Mouse (Mus musculus): ENCODE data around the gene Tbx21.

Tbx21 gene

DNA sequence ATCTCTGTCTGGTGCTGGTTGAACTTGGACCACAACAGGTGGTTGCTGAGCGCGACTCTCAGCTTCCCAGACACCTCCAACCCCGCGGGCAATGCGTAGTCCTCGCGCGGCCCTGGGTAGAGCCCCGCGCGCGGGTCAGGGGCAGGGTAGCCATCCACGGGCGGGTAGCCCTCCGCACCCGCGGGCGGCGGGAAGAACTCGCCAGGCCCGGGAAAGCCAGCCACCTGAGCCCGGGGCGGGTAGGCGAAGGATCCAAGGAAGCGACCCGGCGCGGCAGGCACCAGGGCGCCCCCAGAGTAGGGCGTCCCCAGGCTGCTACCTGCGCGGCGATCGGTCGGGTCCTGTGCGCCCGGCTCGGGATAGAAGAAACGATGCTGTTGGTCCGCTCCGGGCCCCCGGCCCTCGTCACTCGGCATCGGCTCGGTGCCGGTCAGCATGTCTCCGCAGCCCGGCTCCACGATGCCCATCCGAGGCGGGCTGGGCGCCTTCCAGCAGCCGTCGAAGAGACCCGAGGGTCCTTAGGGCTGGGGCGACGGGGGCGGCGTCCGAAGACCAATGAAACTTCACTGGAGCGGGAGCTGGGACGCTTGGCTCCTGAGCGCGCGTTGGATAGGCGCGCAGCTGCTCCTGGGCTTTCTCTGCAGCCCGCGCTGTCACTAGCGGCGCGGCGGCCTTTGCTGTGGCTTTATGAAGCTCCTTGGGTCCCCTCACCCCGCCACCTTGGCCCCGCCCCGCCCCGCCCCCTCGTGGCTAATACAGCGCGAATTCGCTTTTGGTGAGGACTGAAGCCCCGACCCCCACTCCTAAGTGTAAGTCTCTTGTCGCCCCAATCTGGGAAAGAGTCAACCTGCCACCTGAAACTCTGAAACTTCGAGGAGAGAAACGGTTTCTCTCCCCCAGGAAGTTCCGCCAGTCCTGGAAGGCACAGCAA, at the start of gene Tbx21:
Gene Tbx21, minus strand, starts transcription at position 661 of the 931 bp plus-strand sequence.
- DNase-seq (ENCODE audit: low spot score), result peak; percentile 44

DNA sequence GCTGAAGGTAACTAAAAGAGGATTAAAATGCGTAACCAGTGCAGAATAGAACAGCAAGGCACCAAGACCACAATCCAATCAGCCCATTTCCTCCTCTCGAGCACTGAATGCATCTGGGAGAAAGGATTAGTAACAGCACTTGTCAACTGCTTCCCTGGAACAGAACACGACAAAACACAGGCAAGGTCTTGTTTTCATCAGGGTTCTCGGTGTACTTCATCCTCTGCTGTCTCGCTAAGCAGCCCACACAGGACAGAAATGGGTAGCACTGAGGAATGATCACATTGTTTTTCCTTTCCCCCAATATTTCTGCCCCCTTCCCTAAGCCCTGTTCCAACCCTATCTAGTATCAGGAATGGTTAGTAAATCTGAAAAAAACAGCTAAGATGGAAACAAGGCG, 45.2 kb upstream of the Tbx21 start:
- no peak for DNase-seq (ENCODE audit: low spot score)

DNA sequence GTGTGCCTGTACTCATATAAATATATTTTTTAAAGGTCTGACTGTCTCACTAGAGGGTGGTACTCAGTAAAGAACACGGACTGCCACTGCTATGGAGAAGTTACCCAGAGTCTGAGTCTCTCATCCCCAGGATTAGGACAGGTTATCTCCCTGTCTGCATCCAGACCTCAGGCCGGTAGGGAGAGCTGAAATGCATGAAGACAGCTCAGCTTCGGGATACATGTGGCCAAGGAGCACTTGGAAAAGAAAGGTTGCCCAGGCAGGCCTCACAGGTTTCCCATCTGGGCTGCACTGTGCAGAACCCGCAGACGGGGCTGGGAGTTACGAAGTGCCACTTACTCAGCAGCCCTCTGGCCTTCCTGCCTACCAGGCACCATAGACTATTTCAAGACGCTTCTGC, 41.9 kb upstream of the Tbx21 start:
- no peak for DNase-seq (ENCODE audit: low spot score)

DNA sequence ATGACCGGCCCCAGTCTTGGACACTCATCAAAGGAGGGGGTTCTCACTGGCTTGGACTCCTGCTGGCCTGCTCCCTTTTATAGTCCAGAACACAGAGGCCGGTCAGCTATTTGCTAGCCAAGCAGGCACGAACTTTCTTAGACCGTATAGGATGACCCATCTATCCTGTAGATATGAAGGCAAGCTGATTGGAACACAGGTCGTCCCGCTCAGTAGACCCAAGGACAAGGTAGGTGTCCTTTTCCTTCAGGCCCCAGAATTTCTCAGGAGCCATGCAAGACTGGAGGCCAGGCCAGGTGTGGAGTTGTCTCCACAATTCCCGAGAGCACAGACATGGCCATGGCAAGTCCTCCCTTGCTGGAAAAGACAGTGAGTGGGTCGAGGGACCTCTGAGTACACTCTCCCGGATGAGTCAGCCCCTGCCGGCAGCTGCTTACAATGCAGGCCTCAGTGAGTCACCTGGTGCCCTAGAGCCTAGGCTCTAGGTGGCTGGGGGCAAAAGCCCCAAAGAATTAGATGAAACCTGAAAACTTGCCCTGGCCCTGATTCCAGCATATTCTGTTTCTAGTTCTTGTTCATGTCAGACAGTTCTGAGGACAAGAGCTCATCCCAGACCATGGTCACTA, 37.6 kb upstream of the Tbx21 start:
- no peak for DNase-seq (ENCODE audit: low spot score)

DNA sequence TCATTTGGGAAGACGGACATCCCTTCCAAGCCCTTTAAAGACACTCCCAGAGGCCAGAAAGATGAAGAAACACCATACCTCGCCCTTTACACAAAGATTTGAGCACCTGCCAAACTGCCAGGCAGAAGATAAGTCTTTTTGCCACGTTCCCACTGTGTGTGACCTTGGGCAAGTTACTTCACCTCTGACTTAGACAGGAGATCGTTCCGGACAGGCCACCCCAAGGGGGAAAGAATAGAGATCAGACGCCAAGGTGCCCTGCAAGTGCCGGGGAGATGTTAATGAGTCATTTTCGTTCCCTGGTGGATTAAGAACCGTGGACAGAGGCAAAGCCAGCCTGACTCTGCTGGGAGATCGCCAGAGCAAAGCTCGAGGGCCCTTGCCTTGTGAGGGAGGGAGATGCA, 36.9 kb upstream of the Tbx21 start:
- peak; percentile 66 for DNase-seq (ENCODE audit: low spot score)

DNA sequence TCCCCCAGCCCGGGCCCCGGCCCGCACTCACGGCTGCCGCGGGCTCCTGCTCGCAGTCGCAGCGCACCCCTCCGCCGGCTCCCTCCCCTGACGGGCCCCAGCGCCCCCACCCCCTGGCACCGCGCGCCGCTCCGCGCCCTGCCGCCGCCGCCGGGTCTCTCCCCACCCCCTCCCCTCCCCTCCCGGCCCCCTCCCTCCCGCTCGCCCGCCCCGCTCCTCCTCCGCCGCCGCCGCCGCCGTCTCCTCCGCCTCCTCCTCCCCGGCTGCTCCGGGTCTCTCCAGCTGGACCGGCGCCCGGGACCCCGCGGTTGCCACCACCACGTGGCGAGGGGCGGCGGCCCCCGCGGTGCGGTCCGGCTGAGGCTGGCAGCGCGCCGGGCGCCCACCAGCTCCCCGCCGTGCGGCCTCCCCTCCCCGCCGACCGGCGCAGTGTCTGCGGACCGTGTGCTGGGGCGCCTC, 36.2 kb upstream of the Tbx21 start, which contains the start of gene Tbkbp1:
Gene Tbkbp1, minus strand, starts transcription at position 153 of the 459 bp plus-strand sequence.
- DNase-seq (ENCODE audit: low spot score), result peak; percentile 78

DNA sequence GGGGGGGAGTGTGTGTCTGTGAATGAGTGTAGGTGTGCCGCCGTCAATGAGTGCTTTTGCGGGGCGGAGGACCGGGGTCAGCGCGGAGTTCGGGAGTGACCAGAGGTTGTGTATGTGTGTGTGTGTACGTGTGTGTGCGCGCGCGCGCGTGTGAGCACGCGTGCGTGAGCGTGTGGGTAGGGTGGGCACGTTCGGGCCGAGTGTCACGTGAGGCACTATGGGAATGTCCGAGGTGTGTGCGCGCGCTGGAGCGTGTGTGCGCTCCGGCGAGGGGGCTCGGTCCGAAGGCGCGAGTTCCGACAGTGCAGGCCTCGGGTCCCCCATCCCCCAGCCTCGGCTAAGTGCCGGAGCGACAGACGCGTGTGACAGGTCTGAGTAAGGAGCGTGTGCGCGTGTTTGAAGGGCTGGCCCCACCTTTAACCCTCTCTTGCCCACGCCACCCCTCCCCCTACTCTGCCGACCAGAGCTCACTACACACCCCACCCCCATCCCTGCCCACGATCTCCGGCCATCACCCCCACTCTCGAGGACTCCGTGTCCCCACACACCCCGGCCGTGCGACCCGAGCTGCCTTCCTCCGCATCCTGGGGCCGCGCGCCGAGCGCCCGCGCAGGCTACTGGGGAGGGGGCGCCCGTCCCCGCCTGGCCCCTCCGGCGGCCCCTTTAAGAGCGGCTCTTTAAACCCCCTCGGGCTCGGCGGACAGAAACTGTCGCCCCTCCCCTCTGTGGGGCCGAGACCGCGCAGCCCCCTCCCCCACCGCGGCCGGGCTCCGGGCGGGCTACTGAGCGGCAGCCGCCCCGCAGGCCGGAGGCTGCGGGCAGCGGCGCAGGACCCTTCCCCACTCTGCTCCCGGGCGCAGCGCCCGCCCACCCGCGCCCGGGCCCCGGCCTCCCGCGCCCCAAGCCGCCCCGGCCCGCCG, 35.5 kb upstream of the Tbx21 start:
- peak; percentile 79 for DNase-seq (ENCODE audit: low spot score)

DNA sequence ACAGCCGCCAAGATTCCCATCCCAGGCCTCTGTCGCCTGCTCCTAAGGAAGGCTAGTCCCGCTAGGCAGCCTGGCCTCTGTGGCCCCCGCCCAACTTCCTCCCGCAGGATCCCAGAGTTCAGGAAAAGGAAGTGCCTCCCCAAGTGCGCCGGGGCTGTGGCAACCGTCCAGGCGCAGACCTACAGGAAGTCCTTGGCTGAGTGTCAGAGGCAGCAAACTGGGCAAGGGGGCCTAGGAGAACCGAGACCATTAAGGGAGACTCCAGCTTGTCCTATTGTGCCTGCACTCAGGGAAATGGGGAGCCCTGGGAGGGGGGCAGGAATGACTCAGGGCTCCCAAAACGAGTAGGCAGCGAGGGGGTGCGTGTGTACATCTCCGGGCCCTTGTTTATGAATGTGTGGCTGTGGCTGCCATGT, 34.9 kb upstream of the Tbx21 start:
- DNase-seq (ENCODE audit: low spot score), result peak; percentile 78

DNA sequence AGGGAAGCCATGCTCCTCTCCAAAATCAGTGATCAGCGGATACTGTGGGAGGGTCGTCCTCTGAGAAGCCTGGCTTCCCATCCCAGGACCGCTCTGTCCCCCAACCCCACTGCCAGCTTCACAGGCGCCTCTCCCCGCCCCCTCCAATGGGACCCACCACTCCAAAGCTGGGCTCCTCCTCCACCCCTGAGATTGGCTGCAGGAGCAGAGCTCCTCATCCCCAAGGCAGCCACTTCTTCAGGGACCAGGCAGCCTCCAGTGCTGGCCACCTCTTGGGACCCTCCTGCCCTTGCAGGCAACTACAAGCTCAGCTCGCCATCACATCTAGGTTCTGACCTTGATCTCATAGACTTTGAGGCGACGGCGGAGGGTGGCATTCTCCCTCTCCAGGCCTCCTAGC, 33.9 kb upstream of the Tbx21 start:
- no peak for DNase-seq (ENCODE audit: low spot score)

DNA sequence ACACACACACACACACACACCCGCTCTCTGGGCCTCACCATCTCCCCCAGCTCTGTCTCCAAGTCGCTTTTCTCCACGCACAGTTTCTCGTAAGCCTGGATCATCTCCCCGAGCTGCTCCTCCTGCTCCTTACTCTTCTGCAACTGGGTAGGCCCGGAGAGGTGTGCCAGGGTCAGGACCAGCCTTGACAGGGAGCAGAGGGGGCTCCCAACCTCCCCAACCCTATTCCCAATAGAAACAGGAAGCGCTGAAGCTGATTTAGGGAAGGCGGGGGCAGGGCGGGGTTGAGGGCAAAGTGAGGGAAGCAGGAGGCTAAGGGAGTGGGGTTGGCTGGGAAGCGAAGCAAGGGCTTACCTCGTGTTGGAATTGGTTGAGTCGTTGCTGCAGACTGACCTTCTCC, 33.5 kb upstream of the Tbx21 start:
- DNase-seq (ENCODE audit: low spot score), result no peak

DNA sequence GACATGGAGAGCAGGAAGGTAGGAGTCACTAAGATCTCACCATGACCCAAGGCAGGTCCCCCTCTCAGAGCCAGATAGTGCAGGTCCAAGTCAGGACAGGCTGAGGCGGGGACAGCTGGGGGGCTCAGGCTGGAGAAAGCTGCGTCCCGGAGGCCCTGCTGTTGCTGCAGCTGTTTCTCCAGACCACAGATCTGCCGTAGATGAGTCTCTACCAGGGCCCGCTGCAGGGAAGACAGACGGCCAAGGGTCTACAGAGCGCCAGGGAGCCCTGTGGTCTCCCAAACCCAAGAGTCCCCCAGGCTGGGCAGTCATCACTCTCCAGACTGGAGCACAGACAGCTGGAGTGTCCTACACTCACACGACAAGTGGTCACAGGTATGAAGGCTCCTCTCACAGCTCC, 32.2 kb upstream of the Tbx21 start:
- DNase-seq (ENCODE audit: low spot score), result no peak

DNA sequence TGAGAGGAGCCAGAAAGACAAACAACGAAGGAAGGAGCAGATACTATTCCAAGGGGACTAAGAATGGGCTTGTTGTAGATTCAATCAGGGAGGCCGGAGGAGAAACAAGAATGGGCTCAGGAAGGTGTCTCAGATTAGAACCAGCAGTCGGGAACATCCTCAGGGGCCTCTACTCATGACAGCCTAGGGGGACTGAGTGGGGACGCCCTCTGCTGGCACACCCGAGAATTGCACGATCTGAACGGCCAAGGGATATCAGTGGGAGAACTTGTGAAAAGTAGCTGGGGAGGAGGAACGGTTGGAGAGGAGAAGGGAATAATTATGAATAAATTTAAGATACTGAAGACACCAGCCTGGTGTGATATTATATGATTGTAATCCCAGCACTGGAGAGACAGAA, 31.6 kb upstream of the Tbx21 start:
- peak; percentile 88 for DNase-seq (ENCODE audit: low spot score)

DNA sequence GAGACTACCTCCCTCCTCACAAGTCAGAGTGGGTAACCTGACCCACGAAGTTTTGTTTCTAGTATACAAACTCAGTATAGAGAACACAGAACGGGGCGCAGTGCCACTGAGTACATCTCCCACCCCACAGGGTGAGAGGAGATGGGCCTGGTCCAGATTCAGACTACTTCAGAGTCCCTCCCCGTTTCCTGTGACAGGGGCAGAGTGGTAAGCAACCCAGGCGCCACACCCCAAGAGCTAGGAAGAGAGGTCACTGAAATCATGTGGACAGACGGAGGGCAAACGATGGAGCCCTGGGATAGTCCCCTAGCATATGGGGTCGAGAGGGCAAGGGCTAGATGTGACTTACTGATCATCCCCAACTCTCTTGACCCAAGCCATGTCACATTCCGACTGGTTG, 30.8 kb upstream of the Tbx21 start:
- no peak for DNase-seq (ENCODE audit: low spot score)

DNA sequence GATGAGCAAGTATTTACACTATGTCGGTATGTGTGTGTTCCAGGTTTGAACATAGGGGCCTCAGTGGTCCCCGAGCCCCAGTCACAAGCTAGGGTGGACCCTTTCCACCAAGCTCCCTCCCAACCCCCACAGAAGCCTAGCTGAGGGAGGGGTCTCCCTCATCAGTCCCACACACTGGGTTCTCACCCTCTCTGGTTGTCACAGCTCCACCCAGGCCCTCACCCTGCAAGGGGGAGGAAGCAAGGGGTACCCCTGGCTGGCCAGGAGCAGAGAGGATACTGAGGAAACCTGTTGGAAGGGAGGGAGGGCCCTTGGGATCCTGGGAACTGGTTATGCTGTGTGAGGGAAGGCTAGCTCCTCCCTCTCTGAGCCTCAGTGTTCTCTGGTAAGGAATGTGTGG, 30.2 kb upstream of the Tbx21 start:
- no peak for DNase-seq (ENCODE audit: low spot score)

DNA sequence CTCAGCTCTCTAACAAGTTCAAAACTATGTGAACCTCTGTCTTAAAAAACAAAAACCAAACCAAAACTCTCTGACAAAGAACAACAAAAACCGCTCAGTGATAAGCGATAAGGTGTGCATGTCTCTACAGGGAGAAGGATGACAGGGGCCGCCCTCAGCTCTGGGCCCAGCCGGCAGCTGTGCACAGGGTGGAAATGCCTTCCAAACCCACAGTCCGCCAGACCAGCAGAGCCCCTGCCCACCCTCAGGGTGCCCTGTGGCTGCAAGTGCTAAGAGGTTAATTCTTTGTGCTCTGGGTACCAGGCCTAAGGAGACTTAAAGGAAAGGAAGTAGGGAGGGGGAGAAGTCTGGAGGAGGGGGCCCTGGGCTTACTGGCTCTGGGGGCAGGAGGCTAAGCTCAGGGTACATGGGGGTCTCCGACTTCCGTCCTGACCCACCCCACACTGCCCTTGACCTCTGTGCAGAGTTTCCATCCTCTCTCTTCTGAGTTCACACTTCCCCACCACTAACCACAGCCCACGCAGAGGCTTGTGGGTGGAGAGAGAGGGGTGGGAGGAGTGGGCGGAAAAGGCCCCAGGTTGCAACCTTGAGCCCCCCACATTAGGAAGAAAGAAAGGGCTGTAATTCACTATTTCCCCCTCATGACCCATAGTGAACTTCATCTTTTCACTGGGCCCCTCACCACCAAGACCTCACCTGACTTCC, 28.2 kb upstream of the Tbx21 start:
- DNase-seq (ENCODE audit: low spot score), result peak; percentile 36

DNA sequence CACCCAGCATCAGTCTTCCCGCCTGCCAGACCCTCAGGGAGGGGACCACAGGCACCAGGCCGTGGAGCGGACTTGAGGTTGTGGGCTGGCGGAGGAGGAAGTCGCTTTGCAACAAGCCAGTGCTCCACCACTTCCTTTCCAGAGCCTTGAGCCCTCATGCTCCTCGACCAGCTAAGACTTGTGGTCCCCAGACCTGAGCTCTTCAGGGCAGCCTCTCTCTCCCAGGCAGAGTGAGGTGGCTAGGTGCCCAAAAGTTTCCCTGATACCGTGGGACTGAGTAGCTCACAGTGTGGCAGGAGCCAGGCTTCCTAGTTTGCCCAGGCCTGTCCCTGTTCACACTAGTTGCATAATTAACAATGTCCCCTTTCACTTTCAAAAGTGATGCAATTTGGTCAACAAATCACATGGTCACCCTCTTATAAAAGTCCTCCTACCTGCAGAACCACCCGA, 27.1 kb upstream of the Tbx21 start:
- no peak for DNase-seq (ENCODE audit: low spot score)

DNA sequence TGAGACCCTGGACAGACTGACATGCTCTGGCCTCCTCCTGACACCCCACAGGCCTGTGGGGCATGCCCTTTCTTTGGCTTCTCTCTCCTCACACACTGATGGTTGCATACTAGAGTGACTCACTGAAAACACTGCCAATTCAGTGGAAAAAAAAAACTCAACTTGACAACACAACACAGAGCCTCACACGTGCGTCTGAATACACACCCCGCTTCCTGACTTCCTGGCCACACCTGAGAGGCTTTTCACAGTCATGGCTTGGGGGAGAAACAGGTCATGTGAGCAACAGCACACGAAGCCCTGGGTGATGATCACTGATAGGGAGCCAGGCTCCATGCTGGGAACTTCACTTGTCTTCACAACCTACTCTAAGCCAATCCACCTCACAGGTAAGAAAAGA, 25.7 kb upstream of the Tbx21 start:
- no peak for DNase-seq (ENCODE audit: low spot score)

DNA sequence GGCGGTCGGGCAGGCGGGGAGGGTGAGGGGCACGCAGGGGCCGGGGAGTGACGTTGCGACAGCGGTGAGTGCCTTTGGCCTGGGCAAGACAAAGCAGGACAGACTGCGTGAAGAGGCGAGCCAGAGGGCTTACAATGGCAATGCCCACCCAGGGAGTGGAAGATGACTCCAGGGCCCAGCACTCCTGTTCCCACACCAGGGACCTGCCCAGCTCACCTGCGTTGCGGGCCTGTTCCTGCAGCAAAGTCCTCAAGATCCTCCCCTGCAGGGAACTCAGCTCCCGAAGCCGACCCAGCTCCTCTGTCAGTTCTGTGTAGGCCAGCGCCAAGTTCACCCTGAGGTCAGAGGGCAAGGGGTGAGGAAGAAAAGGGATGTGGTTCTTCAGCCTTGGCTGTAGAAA, 24.1 kb upstream of the Tbx21 start:
- DNase-seq (ENCODE audit: low spot score), result no peak

DNA sequence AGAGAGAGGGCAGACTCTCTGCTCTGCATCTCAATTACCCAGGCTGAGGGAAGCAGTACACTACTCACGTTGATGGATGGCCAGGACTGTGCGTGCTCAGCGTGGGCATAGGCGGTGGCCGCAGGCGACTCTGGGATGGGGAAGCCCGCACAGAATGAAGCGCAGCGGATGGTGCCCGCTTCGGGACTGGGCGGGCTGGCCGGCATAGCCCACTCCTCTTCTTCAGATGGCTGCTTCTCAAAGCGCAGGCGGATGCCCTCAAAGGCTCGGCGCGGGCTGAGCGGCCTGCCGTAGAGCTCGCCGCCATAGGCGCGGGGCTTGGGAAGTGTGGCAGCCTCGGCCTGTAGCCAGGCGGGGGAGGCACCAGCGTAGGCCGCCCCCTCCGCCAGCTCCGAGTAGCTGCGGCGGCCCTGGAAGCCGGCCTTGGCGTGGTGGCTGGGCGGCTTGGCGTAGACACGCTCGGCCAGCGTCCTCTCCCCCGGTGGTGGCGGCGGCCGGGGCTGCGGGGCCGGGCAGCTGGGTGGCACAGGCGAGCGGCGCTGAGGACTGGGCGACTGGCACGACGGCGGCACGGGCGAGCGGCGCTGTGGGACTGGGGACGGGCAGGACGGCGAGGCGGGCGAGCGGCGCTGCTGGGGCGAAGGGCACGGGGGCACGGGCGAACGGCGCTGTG, 23.6 kb upstream of the Tbx21 start:
- peak; percentile 61 for DNase-seq (ENCODE audit: low spot score)

DNA sequence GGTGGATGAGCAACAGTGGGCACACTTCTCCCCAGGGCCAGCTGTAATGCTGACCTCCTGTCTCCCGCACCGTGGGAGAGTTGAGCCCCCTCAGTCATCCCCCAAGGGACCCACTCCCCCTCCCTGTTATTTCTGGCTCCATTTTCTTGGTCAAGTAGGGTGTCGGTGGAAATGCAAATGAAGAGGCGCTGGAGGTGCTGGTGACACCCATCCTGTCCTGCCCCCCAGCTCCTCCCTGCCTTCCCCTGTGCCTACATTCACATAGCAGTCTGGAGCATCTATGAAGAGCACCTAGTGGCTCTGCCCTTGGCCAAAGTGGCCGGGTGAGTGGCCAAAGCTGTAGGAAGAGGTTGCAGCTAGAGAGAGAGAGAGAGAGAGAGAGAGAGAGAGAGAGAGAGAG, 18.1 kb upstream of the Tbx21 start:
- no peak for DNase-seq (ENCODE audit: low spot score)

DNA sequence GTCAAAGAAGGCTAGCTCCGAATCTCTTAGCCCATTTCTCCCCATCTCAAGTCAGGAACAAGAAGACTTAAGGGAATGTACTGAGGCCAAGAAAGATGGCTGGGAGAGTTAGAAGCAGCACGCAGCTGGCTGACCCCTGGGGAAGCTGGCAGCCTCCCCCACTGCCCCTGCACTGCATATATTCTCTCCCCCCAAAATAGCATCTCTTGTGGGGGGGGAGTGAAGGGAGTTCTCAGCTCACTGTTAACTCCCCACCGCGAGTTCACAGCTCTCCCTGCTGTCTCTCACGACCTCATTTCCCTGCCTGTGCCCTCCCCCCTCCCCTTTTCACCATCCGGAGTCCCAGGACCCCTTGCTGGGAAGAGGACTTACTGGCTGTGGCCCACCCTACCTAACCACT, 17.1 kb upstream of the Tbx21 start:
- DNase-seq (ENCODE audit: low spot score), result no peak
